Mouse (Mus musculus) kidney, postnatal 0 days (tissue): ENCODE data around the gene Rassf1. TPM values are rescaled to one million over a fixed set of nuclear protein-coding genes. Genes with fewer than 3 reads are reported as not detected.
"Not testable (repeated sequence)": the region's sequence is repeated elsewhere in the genome, so short reads cannot be mapped to it uniquely, and the experiment has no call there.

Source experiments
- ATAC-seq: fragments of 200-750 bp; cut with Nextera tagmentation; replicated peaks from 2 replicates; pipeline ENCODE4 v1.8.0; 2017; ENCODE audit warnings: low read depth, moderate number of reproducible peaks, moderate TSS enrichment, moderate library complexity; ENCODE audit not compliant: low FRiP score
- DNase-seq: peaks from one replicate; pipeline ENCODE4 v3.0.0-alpha.2; 2016; ENCODE audit warnings: low spot score
- H3K27ac ChIP-seq: fragments of 300-500 bp; sonication (generic); 2 replicates; pipeline ENCODE4 v1.5.1; 2014; ENCODE audit warnings: mild to moderate bottlenecking
- H3K27me3 ChIP-seq: fragments of 300-500 bp; sonication (generic); 2 replicates; pipeline ENCODE4 v1.6.1; 2014; ENCODE audit warnings: low read length, mixed read lengths; ENCODE audit not compliant: insufficient read depth
- H3K36me3 ChIP-seq: fragments of 300-500 bp; sonication (generic); 2 replicates; pipeline ENCODE4 v1.6.1; 2014; ENCODE audit warnings: low read length, mixed read lengths; ENCODE audit not compliant: insufficient read depth
- H3K4me1 ChIP-seq: fragments of 300-500 bp; sonication (generic); replicated peaks from 2 replicates; pipeline ENCODE4 v1.6.1; 2014; ENCODE audit warnings: antibody characterized with exemption, low read length, mixed read lengths; ENCODE audit not compliant: insufficient read depth
- H3K4me2 ChIP-seq: fragments of 300-500 bp; sonication (generic); 2 replicates; pipeline ENCODE4 v1.6.1; 2014; ENCODE audit warnings: mild to moderate bottlenecking, low read length, moderate library complexity, mixed read lengths
- H3K4me3 ChIP-seq: fragments of 300-500 bp; sonication (generic); replicated peaks from 2 replicates; pipeline ENCODE4 v1.5.1; 2014; ENCODE audit warnings: low read depth, low read length
- H3K9ac ChIP-seq: fragments of 300-500 bp; sonication (generic); 2 replicates; pipeline ENCODE4 v1.6.1; 2014; ENCODE audit warnings: low read depth, low read length
- H3K9me3 ChIP-seq: fragments of 300-500 bp; sonication (generic); replicated peaks from 2 replicates; pipeline ENCODE4 v1.6.1; 2016; ENCODE audit warnings: low read length, inconsistent platforms, mixed read lengths
- CTCF ChIP-seq: IDR thresholded peaks from 2 replicates; pipeline ENCODE4 v1.5.1; 2016; ENCODE audit warnings: antibody characterized with exemption, low read depth, mild to moderate bottlenecking, moderate library complexity
- WGBS: fragments of 180-500 bp; shearing (Covaris S2); extraction: QIAGEN DNeasy Blood & Tissue Kit; methylation state at CpG from one replicate; pipeline ENCODE4 v1.1.7; 2014; 5-methylcytosine and 5-hydroxymethylcytosine counted together
- polyA plus RNA-seq: library from polyadenylated mRNA; unstranded; fragments of >200 nt; fragmentation: Nextera tagmentation; extraction: Ambion mirVana; gene quantifications from 2 replicates; pipeline ENCODE4 v1.2.1, GENCODE M21; 2015

Gene Rassf1
- polyA plus RNA-seq, 1 experiment from 2014 or later = 49.8 TPM

DNA sequence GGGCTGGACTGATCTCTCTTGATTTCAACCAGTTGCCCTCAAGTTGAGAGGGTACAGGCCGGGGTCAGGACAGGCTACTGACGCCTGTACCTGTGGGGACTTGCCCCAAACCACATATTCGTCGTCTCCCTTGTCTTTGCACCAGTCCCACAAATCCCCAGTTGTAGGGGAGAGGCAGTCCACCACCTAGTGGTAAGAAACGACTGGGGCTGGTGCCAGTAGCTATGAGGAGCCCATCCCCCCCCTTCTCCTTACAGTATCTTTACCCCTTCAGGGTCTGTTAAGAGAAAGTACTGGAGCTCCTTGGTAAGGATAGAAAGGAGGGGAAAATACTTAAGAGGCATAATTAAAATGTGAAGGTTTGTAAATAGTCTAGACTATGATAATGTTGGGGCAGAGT is 14.2 kb downstream of the Rassf1 start:
- Histone ChIP-seq H3K27ac (peak overlapping the region; percentile 43; the same call in 1 of the 2 replicates), H3K4me1 (peaks cover 25% of the 10 kb centered on the region), H3K4me2 (peak overlapping the region; percentile 25), H3K36me3 (peaks cover 18% of the 10 kb centered on the region)
- peak; percentile 53 for DNase-seq
- not testable (repeated sequence) for H3K27me3 ChIP-seq, H3K4me3 ChIP-seq, ATAC-seq, H3K9ac ChIP-seq, H3K9me3 ChIP-seq
- whole genome bisulfite sequencing = 53% methylated on average over 5 of the region's 5 CpGs
- peak; percentile 41; the same call in 1 of the 2 replicates for TF ChIP-seq CTCF

DNA sequence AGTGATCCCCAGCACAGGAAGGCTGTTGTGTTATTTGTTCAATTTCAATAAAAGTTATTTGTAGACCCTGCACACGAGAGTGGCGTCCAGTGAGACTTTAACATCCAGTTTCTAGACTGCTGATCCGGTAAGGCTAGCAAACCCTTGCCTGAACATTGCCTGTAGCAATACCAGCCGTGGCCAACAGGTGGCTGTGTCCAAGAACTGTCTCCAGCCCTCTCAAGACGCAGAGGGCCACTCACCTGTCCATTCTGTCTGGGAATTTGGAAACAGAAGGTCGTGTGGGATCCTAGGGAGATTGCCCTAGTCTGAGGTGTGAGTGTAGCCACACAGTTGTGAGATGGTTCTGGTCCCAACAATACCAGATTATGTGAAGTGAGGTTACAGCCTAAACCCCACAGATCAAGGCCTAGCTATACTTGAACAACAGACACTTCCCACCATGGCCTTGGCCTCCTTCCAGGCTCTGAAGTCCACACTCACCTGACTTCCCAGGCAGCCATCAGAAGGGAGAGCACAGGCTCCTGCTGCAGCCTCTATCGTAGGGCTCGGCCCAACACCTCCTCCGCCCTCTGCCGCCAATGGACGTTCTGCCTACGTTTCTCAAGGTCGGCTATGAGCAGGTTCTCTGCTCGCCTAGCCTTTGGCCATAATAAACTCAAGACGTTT is 14.8 kb downstream of the Rassf1 start:
- ATAC-seq (no peak), DNase-seq (peak; percentile 85)
- no peak overlapping the region for H3K9ac ChIP-seq
- H3K4me1 ChIP-seq = peaks cover 31% of the 10 kb centered on the region
- no peaks in the 10 kb centered on the region for H3K9me3 ChIP-seq
- H3K4me3 ChIP-seq = no peak overlapping the region
- H3K36me3 ChIP-seq = peaks cover 12% of the 10 kb centered on the region
- H3K4me2 ChIP-seq = peak overlapping the region; percentile 34
- TF ChIP-seq CTCF = peak; percentile 82
- H3K27me3 ChIP-seq = no peaks in the 10 kb centered on the region
- peak overlapping the region; percentile 95 for H3K27ac ChIP-seq
- 44% methylated on average over 15 of the region's 15 CpGs for WGBS

DNA sequence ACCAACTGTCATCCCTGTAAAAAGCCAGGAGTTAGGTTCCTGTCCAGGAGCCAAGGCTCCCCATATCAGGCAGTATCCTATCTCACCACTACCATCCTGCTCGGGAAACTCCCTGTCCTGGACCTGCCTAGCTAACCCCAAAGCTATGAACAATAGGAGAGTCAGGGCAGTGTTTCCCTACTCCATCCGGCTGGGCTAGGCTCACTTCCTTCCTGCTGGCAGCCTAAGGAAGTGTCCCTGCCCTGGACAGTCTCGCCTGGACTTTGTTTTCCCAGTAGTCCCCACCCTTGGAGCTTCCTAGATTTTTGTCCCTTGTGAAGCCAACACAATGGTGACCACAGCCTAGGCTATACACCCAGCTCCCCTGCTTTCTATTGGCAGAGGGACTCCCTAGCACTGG is 15.5 kb downstream of the Rassf1 start:
- 59% methylated on average over 3 of the region's 3 CpGs for WGBS

DNA sequence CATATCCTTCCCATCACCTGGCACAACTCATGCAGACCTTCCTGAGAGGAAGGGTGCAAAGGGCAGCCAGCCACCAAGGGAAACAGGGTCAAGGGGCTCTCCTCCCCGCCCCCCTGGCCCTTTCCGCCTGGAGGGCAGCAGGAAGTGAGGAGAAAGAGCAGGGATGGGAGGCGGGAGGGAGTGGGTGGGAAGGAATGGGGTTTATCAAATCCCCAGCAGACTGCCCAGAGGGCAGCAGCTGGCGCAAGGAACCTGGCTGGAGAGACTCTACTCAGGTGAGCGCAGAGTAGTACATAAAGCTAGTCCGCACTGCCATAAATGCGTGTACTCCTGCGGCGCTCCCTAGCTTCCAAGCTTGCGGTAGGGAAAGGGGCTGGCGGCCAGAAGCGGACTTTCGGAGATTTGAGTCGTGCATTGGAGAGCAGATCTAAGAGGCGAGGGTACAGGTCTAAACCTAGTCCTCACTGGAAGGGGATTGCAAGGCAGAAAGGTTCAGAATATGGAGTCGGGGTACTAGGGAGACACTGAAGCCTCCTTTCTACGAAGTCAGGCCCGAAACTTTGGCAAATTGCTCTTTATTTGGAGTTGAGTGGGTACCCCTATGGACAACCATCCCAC is 16.5 kb downstream of the Rassf1 start, which contains the start of gene Hyal2:
TSS of gene Hyal2 (plus strand) at position 244 of the 618 bp plus-strand sequence.
- ATAC-seq = no peak
- peaks cover 34% of the 10 kb centered on the region for H3K4me1 ChIP-seq
- 5% methylated on average over 18 of the region's 18 CpGs for WGBS
- H3K27me3 ChIP-seq = no peaks in the 10 kb centered on the region
- peak; percentile 53 for DNase-seq
- H3K27ac ChIP-seq = peak within 1 kb of the TSS; percentile 95
- H3K9me3 ChIP-seq = no peaks in the 10 kb centered on the region
- TF ChIP-seq CTCF = peak; percentile 2; the same call in 1 of the 2 replicates
- peaks cover 14% of the 10 kb centered on the region for H3K36me3 ChIP-seq
- H3K9ac ChIP-seq = peak within 1 kb of the TSS; percentile 74
- peak within 1 kb of the TSS; percentile 78 for H3K4me2 ChIP-seq
- peak within 1 kb of the TSS; percentile 74 for H3K4me3 ChIP-seq

More for the DNA sequence above, 15.5 kb downstream of the Rassf1 start:
- peak; percentile 66 for DNase-seq
- H3K4me3 ChIP-seq = no peak overlapping the region
- peak overlapping the region; percentile 78 for H3K4me2 ChIP-seq
- H3K36me3 ChIP-seq = peaks cover 10% of the 10 kb centered on the region; the same call in 1 of the 2 replicates
- H3K27ac ChIP-seq = peak overlapping the region; percentile 95
- no peak overlapping the region for H3K9ac ChIP-seq
- peaks cover 34% of the 10 kb centered on the region for H3K4me1 ChIP-seq
- ATAC-seq = 0 out of 2 replicates have a peak, but pooled peaks have one; percentile 1
- H3K9me3 ChIP-seq = no peaks in the 10 kb centered on the region
- TF ChIP-seq CTCF = no peak
- H3K27me3 ChIP-seq = no peaks in the 10 kb centered on the region

DNA sequence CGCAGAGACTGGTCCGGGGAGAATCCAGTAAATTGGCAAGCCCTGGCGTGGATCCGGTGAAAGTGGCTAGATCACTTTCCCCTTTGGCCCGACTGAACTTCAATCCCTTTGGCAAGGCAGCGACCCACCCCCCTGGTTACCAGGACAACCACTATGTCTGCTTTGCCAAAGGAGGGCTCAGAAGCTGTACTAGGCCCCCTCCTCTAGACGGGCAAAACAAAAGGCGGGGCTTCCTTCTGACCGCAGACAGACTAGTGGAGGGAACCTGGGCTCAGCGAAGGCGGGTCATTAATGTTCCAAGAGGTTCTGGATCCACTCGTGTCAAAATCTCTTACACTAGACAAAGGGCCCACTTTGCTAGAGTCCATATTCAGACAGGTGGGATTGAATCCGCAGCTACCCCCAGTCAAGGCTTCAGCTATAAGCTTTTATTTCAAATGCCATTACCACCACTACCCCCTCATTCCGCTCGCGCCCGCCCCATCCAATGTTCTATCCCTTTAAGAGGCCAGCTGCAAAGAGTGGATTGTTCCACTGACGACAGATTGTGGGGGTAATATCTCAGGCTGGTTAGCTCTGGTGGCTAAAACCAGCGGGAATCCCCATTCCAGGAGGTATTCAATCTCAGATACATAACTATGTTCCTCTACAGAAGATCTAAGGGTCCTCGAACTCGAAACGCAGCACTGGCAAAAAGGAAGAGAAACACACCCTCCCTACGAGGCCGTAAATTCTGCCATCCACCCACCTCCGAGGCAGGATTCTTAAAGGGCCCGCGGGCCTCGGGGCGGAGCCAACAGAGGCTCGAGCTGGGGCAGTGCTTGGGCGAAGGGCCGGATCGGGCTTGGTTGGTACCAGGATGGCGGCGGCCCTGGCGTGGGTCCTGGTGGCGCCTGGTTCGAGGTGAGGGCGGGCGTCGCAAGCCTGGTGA is 17.2 kb downstream of the Rassf1 start:
- peak; percentile 94 for DNase-seq
- no peak; the same call in 1 of the 2 replicates for TF ChIP-seq CTCF
- Histone ChIP-seq H3K9me3 (no peaks in the 10 kb centered on the region), H3K4me1 (peaks cover 34% of the 10 kb centered on the region), H3K27ac (peak overlapping the region; percentile 95), H3K9ac (peak overlapping the region; percentile 74), H3K27me3 (no peaks in the 10 kb centered on the region), H3K36me3 (peaks cover 20% of the 10 kb centered on the region), H3K4me2 (peak overlapping the region; percentile 78), H3K4me3 (peak overlapping the region; percentile 74)
- peak; percentile 72 for ATAC-seq
- WGBS = under 1% methylated on average over 41 of the region's 41 CpGs

DNA sequence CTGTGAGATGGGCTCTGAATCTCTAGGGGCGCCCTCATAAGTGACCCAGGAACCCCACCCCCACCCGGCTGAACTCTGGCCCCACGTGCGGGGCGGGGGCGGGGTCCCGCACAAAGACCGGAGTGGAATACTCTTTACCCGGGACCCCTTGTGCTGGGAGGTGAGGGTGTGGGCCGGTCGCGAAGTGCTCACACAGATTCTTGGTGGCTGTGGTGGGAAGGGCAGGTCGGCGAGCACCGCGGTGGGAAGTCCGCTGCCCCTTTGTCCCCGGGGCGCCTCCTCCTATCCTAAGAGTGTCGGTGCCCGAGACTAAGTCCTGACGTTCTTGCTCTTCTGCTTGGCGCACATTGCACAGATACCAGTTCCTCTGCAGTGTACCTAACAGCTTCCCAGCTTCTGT is 17.9 kb downstream of the Rassf1 start:
- Histone ChIP-seq H3K27ac (peak overlapping the region; percentile 95), H3K9me3 (no peaks in the 10 kb centered on the region), H3K4me3 (peak overlapping the region; percentile 74), H3K36me3 (peaks cover 21% of the 10 kb centered on the region), H3K4me2 (peak overlapping the region; percentile 78), H3K9ac (peak overlapping the region; percentile 74), H3K27me3 (no peaks in the 10 kb centered on the region), H3K4me1 (peaks cover 29% of the 10 kb centered on the region)
- ATAC-seq (peak; percentile 34), DNase-seq (peak; percentile 43)
- TF ChIP-seq CTCF = no peak
- 0% methylated on average over 23 of the region's 23 CpGs for WGBS
